Mouse (Mus musculus) thymus, adult 18-20 months (tissue): ENCODE results near the gene Fcgbp.
"Not testable (repeated sequence)": the region's sequence is repeated elsewhere in the genome, so short reads cannot be mapped to it uniquely, and the experiment has no call there.

Experiments used
- DNase-seq, 2 experiments: peaks; one replicate each; pipeline ENCODE4 v3.0.0; 2022; ENCODE audit warnings: mixed read lengths in 2 of 2

Fcgbp gene

DNA sequence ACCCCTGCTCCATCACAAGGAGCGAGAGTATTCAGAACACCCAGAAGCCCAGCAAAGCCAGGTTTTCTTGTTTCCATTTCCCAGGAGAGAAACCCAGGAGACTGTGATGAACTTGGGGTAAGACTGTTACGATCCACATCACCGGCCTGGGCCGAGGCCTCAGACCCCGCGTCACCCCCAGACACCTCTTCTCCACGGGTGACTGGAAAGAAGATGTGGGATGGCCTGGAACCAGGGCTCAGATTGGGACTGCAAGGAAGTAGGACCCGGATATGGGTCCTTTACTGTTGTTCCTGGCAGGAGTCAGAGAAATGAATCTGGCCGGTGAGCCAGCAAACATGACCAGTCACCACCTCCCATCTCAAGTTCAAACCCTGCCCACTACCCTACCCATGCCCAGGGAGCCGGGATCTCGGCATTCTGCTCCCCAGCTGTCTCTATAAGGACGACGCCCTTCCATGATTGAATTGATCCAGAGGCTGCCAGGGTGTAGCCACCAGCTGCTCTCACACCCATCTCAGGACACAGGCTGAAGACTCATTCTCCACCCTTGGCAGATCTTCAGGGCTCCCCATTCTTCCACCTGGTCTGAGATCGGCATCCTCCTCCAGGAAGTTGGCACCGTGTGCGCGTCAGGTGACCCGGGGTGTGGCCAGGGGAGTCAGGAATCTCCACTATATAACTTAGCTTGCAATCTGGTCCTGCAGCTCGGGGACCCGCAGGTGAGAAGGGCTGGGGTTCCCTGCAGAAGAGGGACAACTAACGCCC is at the start of gene Fcgbp:
Gene Fcgbp, plus strand, starts transcription at position 706 of the 768 bp plus-strand sequence.
- DNase-seq = no peak

DNA sequence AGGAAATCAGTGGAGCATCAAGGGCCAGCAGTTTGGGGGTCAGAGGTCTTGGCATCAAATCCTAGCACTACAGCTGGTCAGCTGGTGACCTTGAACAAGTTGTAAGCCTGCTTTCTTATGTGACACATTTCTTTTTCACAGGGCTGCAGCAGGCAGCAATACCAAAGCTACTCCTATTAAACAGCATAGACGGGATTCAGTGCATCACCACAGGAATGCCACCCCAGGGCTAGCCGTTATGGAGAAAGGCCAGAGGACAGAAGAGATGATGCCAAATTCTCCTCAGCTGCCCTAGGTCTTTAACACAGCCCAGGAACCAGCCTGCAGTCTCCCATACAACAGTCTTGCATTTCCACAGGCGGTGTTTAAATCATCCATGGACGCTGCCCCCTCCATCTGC is 26.5 kb upstream of the Fcgbp start:
- DNase-seq = no peak

- peak; percentile 95 to 97 for DNase-seq
Observed at GRCm38 (mm10) chr7:28049476-28050409, 21.3 kb upstream of the Fcgbp start, which contains the start of gene Psmc4. Psmc4 (minus strand) TSS chr7:28050101.

DNA sequence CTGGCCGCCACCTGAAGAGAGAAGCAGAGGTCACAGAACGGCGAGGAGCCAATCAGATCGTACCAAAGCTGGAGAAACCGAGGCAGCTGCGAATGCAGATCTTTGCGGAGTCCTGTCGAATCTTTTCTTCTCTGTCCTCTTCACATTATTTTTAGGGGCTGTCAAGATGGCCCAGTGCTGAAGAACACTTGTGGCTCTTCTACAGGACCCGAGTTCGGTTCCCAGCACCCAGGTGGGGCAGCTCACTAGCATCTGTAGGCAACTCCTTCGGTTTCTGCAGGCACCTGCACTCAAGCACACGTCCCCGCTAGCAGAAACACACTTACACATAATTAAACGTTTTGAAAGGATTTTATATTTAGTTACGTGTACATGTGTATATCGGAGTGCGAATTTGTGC is 20.5 kb upstream of the Fcgbp start:
- DNase-seq = peak in 1 of 2 experiments; percentile 14

GRCm38 (mm10) chr7:28053046-28053930 is 17.7 kb upstream of the Fcgbp start:
- no peak for DNase-seq

- DNase-seq = no peak
Observed at GRCm38 (mm10) chr7:28059972-28060371, 11.1 kb upstream of the Fcgbp start.

GRCm38 (mm10) chr7:28068661-28069060 is 2.4 kb upstream of the Fcgbp start:
- no peak for DNase-seq

DNA sequence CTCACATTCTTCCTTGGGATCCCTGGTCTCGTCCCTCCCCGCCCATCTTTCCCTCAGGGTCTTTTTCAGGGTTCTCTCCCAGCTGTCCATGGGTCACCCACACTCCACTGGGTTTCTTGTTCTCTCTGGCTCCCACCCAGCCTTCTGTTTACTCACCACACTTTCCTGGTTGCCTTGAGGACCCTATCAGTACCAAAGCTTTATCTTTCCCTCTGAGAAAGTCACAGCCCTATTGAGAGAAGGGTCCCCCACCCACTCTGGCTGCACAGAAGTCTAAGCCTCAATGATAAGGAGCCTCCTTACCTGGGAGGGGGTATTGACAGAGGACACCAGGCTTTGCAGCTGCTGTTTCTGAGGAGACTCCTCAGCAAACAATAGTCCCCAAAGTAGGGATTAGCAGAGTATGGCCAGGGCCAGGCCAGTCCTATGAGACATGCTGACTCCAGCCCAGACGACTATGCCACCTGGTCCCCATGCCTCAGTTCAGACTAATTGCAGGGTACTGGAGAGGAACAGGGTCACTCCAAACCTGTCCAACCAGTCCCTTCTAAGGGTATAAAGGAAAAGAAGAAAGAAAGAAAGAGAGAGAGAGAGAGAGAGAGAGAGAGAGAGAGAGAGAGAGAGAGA is 1.4 kb upstream of the Fcgbp start:
- no peak for DNase-seq

DNA sequence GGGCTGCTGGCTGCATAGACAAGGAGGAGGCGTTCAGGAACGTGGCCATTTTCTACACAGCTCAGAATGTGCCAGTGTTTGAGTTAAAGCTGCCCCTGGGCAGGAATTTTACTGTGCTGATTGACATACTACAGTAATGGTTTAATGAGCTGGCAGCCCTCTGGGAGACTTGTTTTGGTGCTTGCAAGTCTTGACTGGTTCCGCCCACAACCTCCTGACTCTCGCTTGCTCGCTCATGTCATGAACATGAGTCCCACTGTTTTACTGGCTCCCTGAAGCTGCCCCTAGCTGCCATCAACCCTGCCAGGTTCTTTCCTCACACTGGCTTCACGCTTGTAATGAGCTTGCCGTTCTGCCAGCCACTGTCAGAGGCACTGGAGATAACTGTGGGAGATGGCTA is 13.2 kb downstream of the Fcgbp start:
- no peak for DNase-seq

DNA sequence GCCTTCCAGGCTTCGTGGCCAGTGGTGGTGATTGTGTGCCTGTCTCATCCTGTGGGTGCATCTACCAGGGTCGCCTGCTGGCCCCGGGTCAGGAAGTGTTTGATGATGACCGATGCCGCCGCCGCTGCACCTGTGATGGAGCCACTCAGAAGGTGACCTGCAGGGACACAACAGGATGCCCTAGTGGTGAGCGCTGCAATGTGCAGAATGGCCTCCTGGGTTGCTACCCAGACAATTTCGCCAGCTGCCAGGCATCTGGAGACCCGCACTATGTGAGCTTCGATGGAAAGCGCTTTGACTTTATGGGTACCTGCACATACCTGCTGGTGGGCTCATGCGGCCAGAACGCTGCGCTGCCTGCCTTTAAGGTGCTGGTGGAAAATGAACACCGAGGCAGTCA is 15.2 kb downstream of the Fcgbp start:
- DNase-seq = no peak

DNA sequence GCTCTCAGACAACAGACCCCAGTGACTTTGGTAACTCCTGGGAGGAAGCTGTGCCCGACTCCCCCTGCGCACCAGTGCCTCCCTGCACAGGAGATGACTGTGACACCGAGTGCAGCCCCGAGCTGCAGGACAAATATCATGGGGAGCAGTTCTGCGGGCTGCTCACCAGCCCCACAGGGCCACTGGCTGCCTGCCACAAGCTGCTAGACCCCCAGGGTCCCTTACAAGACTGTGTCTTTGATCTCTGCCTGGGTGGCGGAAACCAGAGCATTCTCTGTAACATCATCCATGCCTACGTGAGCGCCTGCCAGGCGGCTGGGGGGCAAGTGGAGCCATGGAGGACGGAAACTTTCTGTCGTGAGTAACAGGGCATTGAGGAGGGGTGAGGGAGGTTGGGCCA is 22.5 kb downstream of the Fcgbp start:
- no peak for DNase-seq

DNA sequence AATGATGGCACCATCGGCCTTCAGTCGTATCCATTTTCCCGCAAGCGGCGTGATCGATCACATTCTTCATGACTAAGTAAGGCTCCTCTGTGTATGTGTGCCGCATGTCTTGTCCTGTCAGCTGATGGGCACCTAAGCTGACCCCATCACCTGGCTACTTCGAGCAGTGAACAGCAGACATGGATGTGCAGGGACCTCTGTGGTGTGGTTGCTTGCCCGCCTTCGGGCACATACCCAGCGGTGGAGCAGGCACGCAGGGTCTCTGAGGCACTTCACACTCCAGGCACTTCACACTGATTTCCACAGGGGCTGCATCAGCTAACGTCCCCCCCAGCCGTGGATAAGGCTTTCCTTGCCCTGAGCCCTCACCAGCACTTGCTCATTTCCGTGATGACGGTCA is 28.1 kb downstream of the Fcgbp start:
- no peak for DNase-seq

DNA sequence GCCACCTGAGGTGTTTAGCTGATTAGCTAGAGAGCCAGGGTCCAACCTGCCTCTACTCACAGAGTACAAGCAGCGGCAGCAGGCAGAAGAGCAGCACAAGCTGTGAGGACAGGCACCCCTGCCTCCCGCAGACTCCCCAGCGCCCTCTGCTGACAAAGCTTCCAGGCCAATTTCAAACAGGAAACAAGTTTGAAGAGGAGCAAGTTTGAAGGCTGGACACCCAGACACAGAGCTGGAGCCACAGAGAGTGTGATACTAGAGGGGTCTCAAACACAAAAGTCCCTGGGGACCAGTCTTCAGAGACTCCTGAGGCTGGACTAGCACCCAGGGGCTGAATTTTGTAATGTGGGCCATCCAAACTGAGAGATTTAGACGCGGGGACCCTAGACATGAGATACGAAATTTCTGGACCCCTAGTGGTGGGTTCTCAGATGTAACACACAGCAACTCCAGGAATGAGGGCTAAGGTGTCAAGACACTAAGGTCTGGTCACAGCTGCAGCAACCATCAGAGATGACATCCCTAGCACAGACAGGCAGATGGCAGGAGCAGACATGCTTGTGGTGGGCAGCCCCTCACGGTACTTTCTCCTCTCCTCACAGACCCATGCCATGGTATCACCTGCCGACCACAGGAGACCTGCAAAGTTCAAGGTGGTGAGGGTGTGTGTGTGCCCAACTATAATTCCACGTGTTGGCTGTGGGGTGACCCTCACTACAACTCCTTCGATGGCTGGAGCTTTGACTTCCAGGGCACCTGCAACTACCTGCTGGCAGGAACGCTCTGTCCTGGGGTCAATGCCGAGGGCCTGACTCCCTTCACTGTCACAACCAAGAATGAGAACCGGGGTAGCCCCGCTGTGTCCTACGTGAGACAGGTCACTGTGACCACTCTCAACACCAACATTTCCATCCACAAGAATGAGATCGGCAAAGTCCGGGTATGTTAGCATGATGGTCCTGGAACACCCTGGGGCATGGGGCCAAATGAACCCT is 29.9 kb downstream of the Fcgbp start:
- no peak for DNase-seq

DNA sequence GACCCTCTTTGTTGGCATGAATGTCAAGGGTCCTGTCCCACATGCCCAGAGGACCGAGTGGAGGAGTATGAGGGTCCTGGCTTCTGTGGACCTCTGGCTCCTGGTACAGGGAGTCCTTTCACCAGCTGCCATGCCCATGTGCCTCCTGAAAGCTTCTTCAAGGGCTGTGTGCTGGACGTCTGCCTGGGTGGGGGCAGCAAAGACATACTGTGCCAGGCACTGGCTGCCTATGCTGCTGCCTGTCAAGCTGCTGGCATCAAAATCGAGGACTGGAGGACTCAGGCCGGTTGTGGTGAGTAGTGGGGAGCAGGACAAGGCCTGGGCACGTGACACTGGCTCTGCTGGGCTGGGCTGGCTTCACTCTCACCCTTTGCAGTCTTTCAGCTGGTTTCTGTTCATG is 31.9 kb downstream of the Fcgbp start:
- not testable (repeated sequence) for DNase-seq

- DNase-seq = no peak
Observed at GRCm38 (mm10) chr7:28104670-28105069, 33.6 kb downstream of the Fcgbp start.

DNA sequence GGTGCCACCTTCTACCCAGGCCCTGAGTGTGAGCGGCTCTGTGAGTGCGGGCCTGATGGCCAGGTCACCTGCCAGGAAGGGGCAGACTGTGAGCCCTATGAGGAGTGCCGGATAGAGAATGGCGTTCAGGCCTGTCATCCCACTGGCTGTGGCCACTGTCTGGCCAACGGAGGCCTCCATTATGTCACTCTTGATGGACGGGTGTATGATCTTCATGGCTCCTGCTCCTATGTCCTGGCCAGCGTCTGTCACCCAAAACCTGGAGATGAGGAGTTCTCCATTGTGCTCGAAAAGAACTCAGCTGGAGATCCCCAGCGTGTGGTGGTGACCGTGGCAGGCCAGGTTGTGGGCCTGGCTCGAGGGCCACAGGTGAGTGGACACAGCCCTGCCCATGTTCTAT is 35.2 kb downstream of the Fcgbp start:
- no peak for DNase-seq

GRCm38 (mm10) chr7:28114648-28115047 is 43.6 kb downstream of the Fcgbp start:
- DNase-seq = no peak

GRCm38 (mm10) chr7:28129166-28129565 is 58.1 kb downstream of the Fcgbp start, which contains the start of gene 9530053A07Rik:
9530053A07Rik (plus strand) TSS chr7:28129466.
- DNase-seq = no peak

GRCm38 (mm10) chr7:28137613-28138012 is 66.6 kb downstream of the Fcgbp start:
- no peak for DNase-seq

- DNase-seq = peak; percentile 22 to 29
Observed at GRCm38 (mm10) chr7:28148263-28148662, 77.2 kb downstream of the Fcgbp start.

DNA sequence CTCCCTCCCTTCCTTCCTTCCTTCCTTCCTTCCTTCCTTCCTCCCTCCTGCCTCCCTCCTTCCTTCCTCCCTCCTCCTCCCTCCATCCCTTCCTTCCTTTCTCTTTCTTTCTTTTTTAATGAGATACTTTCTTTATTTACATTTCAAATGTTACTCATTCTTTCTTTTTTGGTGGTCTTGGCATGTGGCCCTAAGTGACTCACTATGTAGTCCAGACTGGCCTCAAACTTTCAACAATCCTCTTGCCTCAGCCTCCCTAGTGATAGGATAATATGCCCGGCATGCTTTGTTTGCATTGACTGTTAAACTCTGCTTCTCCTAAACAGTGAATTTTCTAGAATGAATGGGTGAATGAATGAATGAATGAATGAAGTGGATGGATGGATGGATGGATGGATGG is 78.8 kb downstream of the Fcgbp start:
- DNase-seq = no peak
